Mouse (Mus musculus) MEL (cell line): Measurements from ENCODE around the gene Fam161a. TPM values are rescaled to one million over a fixed set of nuclear protein-coding genes. Genes with fewer than 3 reads are reported as not detected.

ENCODE experiments used
- DNase-seq: peaks from one replicate; pipeline ENCODE4 v3.0.0; 2011; ENCODE audit warnings: low read depth, low spot score
- H3K27ac ChIP-seq: 2 replicates; pipeline ENCODE4 v1.5.1; 2012; ENCODE audit warnings: low read depth, mild to moderate bottlenecking, control low read depth, low read length, moderate library complexity; ENCODE audit not compliant: control insufficient read depth
- H3K27me3 ChIP-seq, 2 experiments: fragments of 150-350 bp in 1 of 2; sonication (generic) in 1 of 2; 2 replicates each; pipeline ENCODE4 v1.6.1; 2012; ENCODE audit warnings: low read length in 2 of 2, mild to moderate bottlenecking in 2 of 2, improper control_type of control experiment in 1 of 2, moderate library complexity in 1 of 2; ENCODE audit not compliant: insufficient read depth in 2 of 2, control insufficient read depth in 1 of 2
- H3K36me3 ChIP-seq, 2 experiments: 2 replicates each; pipeline ENCODE4 v1.6.1; 2012 to 2014; ENCODE audit warnings: low read length in 2 of 2, improper control_type of control experiment in 1 of 2, inconsistent platforms in 1 of 2, mild to moderate bottlenecking in 1 of 2; ENCODE audit not compliant: insufficient read depth in 2 of 2, control insufficient read depth in 1 of 2
- H3K4me1 ChIP-seq, 2 experiments: fragments of 150-350 bp in 1 of 2; sonication (generic) in 1 of 2; 2 replicates each; pipeline ENCODE4 v1.6.1; 2012; ENCODE audit warnings: low read length in 2 of 2, improper control_type of control experiment in 1 of 2, mild to moderate bottlenecking in 1 of 2; ENCODE audit not compliant: insufficient read depth in 2 of 2, control insufficient read depth in 1 of 2
- H3K4me3 ChIP-seq, 2 experiments: fragments of 150-350 bp in 1 of 2; sonication (generic) in 1 of 2; 2 replicates each; pipeline ENCODE4 v1.5.1; 2012; ENCODE audit warnings: low read depth in 2 of 2, low read length in 2 of 2, mild to moderate bottlenecking in 2 of 2, moderate library complexity in 2 of 2, control low read depth in 1 of 2, improper control_type of control experiment in 1 of 2; ENCODE audit not compliant: control insufficient read depth in 1 of 2, insufficient read depth in 1 of 2
- H3K79me2 ChIP-seq: 2 replicates; pipeline ENCODE4 v1.6.1; 2012; ENCODE audit warnings: mild to moderate bottlenecking, low read length, moderate library complexity; ENCODE audit not compliant: control insufficient read depth, poor library complexity, insufficient read depth
- H3K9ac ChIP-seq: 2 replicates; pipeline ENCODE4 v1.6.1; 2012; ENCODE audit warnings: low read depth, mild to moderate bottlenecking, control low read depth, low read length, moderate library complexity; ENCODE audit not compliant: control insufficient read depth, poor library complexity, severe bottlenecking
- H3K9me3 ChIP-seq: fragments of 150-350 bp; sonication (generic); replicated peaks from 2 replicates; pipeline ENCODE4 v1.6.1; 2012; ENCODE audit warnings: mild to moderate bottlenecking, low read length, improper control_type of control experiment, moderate library complexity; ENCODE audit not compliant: insufficient read depth
- CHD1 ChIP-seq: IDR thresholded peaks from 2 replicates; pipeline ENCODE4 v1.6.1; 2012; ENCODE audit warnings: low read depth, mild to moderate bottlenecking, inconsistent platforms, low read length, improper control_type of control experiment
- CHD2 ChIP-seq: IDR thresholded peaks from 2 replicates; pipeline ENCODE4 v1.6.1; 2011; ENCODE audit warnings: low read length, improper control_type of control experiment
- E2F4 ChIP-seq: IDR thresholded peaks from 2 replicates; pipeline ENCODE4 v1.6.1; 2011; ENCODE audit warnings: low read depth, low read length, improper control_type of control experiment, borderline replicate concordance
- EP300 ChIP-seq, 2 experiments: IDR thresholded peaks; 2 replicates each; pipeline ENCODE4 v1.6.1; 2011; ENCODE audit warnings: improper control_type of control experiment in 2 of 2, low read length in 2 of 2, low read depth in 1 of 2, mild to moderate bottlenecking in 1 of 2
- GATA1 ChIP-seq: IDR thresholded peaks from 2 replicates; pipeline ENCODE4 v1.6.1; 2011; ENCODE audit warnings: low read depth, low read length, improper control_type of control experiment
- HCFC1 ChIP-seq: IDR thresholded peaks from 2 replicates; pipeline ENCODE4 v1.6.1; 2012; ENCODE audit warnings: low read depth, mild to moderate bottlenecking, inconsistent platforms, low read length, improper control_type of control experiment, moderate library complexity
- MAZ ChIP-seq: IDR thresholded peaks from 2 replicates; pipeline ENCODE4 v1.6.1; 2012; ENCODE audit warnings: low read depth, mild to moderate bottlenecking, inconsistent platforms, low read length, improper control_type of control experiment
- MYC ChIP-seq: IDR thresholded peaks from 2 replicates; pipeline ENCODE4 v1.6.1; 2011; ENCODE audit warnings: low read depth, mild to moderate bottlenecking, low read length, improper control_type of control experiment, moderate library complexity
- NELFE ChIP-seq: IDR thresholded peaks from 2 replicates; pipeline ENCODE4 v1.6.1; 2011; ENCODE audit warnings: low read depth, low read length, improper control_type of control experiment
- NRF1 ChIP-seq: IDR thresholded peaks from 2 replicates; pipeline ENCODE4 v1.6.1; 2014; ENCODE audit warnings: low read depth, mild to moderate bottlenecking, inconsistent platforms, low read length, improper control_type of control experiment, moderate library complexity; ENCODE audit not compliant: poor library complexity, insufficient read depth, severe bottlenecking
- POLR2A ChIP-seq, 2 experiments: IDR thresholded peaks; 2 replicates each; pipeline ENCODE4 v1.6.1; 2011 to 2012; ENCODE audit warnings: low read length in 2 of 2, mild to moderate bottlenecking in 2 of 2, control low read depth in 1 of 2, improper control_type of control experiment in 1 of 2, low read depth in 1 of 2, moderate library complexity in 1 of 2; ENCODE audit not compliant: control insufficient read depth in 1 of 2, insufficient read depth in 1 of 2, poor library complexity in 1 of 2
- POLR2AphosphoS2 ChIP-seq: IDR thresholded peaks from 2 replicates; pipeline ENCODE4 v1.6.1; 2011; ENCODE audit warnings: low read length, improper control_type of control experiment
- SMC3 ChIP-seq: IDR thresholded peaks from 2 replicates; pipeline ENCODE4 v1.6.1; 2011; ENCODE audit warnings: low read depth, low read length, improper control_type of control experiment
- TBP ChIP-seq: IDR thresholded peaks from 2 replicates; pipeline ENCODE4 v1.8.0; 2011; ENCODE audit warnings: low read depth, low read length, improper control_type of control experiment
- TCF12 ChIP-seq: IDR thresholded peaks from 2 replicates; pipeline ENCODE4 v1.6.1; 2014; ENCODE audit warnings: low read depth, mild to moderate bottlenecking, inconsistent platforms, low read length, improper control_type of control experiment, moderate library complexity
- UBTF ChIP-seq: IDR thresholded peaks from 2 replicates; pipeline ENCODE4 v1.6.1; 2012; ENCODE audit warnings: low read depth, mild to moderate bottlenecking, inconsistent platforms, low read length, improper control_type of control experiment, moderate library complexity, borderline replicate concordance; ENCODE audit not compliant: insufficient read depth
- ZC3H11A ChIP-seq: IDR thresholded peaks from 2 replicates; pipeline ENCODE4 v1.6.1; 2012; ENCODE audit warnings: low read depth, mild to moderate bottlenecking, inconsistent platforms, low read length, improper control_type of control experiment
- ZMIZ1 ChIP-seq: IDR thresholded peaks from 2 replicates; pipeline ENCODE4 v1.6.1; 2012; ENCODE audit warnings: low read depth, mild to moderate bottlenecking, inconsistent platforms, low read length, improper control_type of control experiment, moderate library complexity
- polyA plus RNA-seq, 2 experiments: library from polyadenylated mRNA; stranded (reverse) in 1 of 2; unstranded in 1 of 2; fragments of >175 nt in 1 of 2; fragments of >200 nt in 1 of 2; gene quantifications; 2 replicates each; pipeline versions ENCODE4 v1.2.1 to v1.2.4; 2012; ENCODE audit warnings: low replicate concordance in 2 of 2, low read depth in 1 of 2; ENCODE audit not compliant: insufficient read length in 2 of 2, insufficient read depth in 1 of 2, missing spikeins in 1 of 2
- total RNA-seq: library from RNA; depleted of rRNA; stranded (reverse); fragments of 300-350 nt; gene quantifications from 2 replicates; pipeline ENCODE4 v1.2.3, GENCODE M21; 2012; rRNA removed

Fam161a gene
- 0.27 and 0.65 TPM in 2 replicates for total RNA-seq
- 1 to 10 TPM in 1 of 2 experiments, not detected in 1; 1.0 TPM for polyA plus RNA-seq

DNA sequence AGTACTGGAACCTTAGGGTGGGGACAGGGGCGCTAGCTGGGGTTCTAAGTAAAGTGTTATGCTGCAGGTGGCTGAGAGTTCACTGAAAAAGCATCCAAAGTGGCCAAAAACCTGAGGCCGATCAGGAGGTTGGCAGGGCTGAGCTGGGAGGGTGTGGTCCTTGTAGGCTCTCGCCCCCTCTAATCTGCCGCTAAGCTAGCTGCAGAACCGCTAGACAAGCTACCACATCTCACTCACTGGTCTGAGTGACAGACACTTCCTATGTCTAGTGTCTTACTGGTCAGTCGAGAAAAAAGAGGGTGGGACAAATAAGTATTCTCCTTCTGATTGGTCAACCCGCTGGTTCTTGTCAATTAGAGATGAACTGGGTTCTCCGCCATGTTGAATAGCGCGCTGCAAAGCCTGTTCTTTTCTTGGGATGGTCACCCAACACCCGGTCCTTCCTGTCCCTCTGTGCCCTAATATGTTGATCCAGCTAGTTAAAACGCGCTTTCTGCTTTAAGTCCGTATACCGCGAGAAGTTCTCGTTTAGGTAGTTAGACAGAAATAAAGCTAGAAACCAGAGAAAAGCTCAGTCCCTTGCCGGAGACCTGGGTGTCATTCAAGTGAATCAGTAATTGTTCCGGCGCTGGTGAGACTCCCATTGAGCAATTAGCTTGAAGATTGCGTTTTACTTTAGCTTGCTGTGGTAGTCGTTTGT lies at the start of gene Fam161a:
Fam161a (plus strand) TSS at position 51 of the 700 bp plus-strand sequence.
- H3K36me3 ChIP-seq: peaks cover 4 to 20% of the 10 kb centered on the region in 2 experiments; a peak in 3 of 4 replicates
- DNase-seq: peak; percentile 98
- H3K27ac ChIP-seq: peak within 1 kb of the TSS; percentile 87
- peak within 1 kb of the TSS; percentile 73 for H3K9ac ChIP-seq
- no peaks in the 10 kb centered on the region for H3K27me3 ChIP-seq
- H3K4me3 ChIP-seq: peak within 1 kb of the TSS; percentile 72
- TF ChIP-seq POLR2AphosphoS2 (peak; percentile 96), UBTF (no peak), TCF12 (peak; percentile 5; the same call in 1 of the 2 replicates), POLR2A (IDR thresholded peaks at IDR 0.05; ENCODE audit: control insufficient read depth in 1 of 2, insufficient read depth in 1 of 2, low read depth in 1 of 2, low read length in 2 of 2, poor library complexity in 1 of 2) (peak; percentile 22 to 75; a peak in 3 of 4 replicates), MAZ (0 out of 2 replicates have a peak, but pooled peaks have one; percentile 16), EP300 (IDR thresholded peaks at IDR 0.05; ENCODE audit: low read depth in 1 of 2, low read length in 2 of 2) (peak in 1 of 2 experiments; percentile 5; a peak in 1 of 4 replicates), TBP (peak; percentile 83), NELFE (peak; percentile 48), GATA1 (peak; percentile 54; the same call in 1 of the 2 replicates), CHD2 (no peak; the same call in 1 of the 2 replicates), HCFC1 (peak; percentile 73), CHD1 (peak; percentile 54; the same call in 1 of the 2 replicates), ZMIZ1 (peak; percentile 60), E2F4 (0 out of 2 replicates have a peak, but pooled peaks have one; percentile 24), ZC3H11A (no peak), SMC3 (no peak; the same call in 1 of the 2 replicates), MYC (peak; percentile 56; the same call in 1 of the 2 replicates), NRF1 (no peak)
- no peaks in the 10 kb centered on the region; the same call in 1 of the 2 replicates for H3K79me2 ChIP-seq
- peaks cover 0 to 3% of the 10 kb centered on the region in 2 experiments; a peak in 1 of 4 replicates for H3K4me1 ChIP-seq
- no peaks in the 10 kb centered on the region for H3K9me3 ChIP-seq
